Mouse (Mus musculus) bone marrow macrophage, adult 2 months (primary cell): ENCODE measurements at regions not wholly inside any gene's neighbourhood (a gene's known extent, or its start where the extent isn't known, plus 50 kb on each side); places are given as distances from the start of the nearest gene placed in this dataset.

Source experiments
- CTCF ChIP-seq: IDR thresholded peaks from 2 replicates; pipeline ENCODE4 v1.5.1; 2012; ENCODE audit warnings: low read depth, mild to moderate bottlenecking, low read length, moderate library complexity
- POLR2A ChIP-seq: IDR thresholded peaks from 2 replicates; pipeline ENCODE4 v1.6.1; 2012; ENCODE audit warnings: mild to moderate bottlenecking, low read depth, low read length, borderline replicate concordance

DNA sequence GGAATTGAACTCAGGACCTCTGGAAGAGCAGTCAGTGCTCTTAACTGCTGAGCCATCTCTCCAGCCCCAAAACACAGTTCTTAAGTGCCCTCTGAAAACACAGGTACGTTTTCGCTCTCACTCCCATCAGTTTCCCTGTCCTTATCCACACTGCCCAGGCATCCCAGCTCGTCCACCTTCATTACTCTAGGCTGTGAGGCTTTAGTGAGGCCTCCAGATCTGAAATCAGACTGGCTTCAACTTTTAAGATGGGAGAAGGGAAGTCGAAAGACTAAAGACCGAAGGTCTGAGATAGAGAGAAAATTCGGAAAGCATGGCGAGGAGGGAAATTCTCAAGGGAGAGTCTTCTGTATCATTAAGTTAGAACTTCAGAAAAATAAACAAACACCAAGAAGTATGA is 54.8 kb upstream of the Tet2 start:
- TF ChIP-seq POLR2A (no peak), CTCF (no peak)
